Mouse (Mus musculus): ENCODE data around the gene Zdhhc18. TPM values are rescaled to one million over a fixed set of nuclear protein-coding genes. Genes with fewer than 3 reads are reported as not detected.
A peak's percentile ranks its signal among the peaks of the same experiment; 100 is the strongest.

Gene Zdhhc18
- polyA plus RNA-seq, 1 experiment from 2014 or later = 3.0 TPM

- 91% methylated on average over 5 of the region's 5 CpGs for WGBS
- no peak for DNase-seq (ENCODE audit: low spot score)
- H3K9ac ChIP-seq = no peak overlapping the region
- H3K9me3 ChIP-seq (ENCODE audit: control insufficient read depth, low read length) = no peaks in the 10 kb centered on the region
- H3K36me3 ChIP-seq (replicated peaks; ENCODE audit: control insufficient read depth, insufficient read depth) = no peaks in the 10 kb centered on the region
- no peaks in the 10 kb centered on the region for H3K27me3 ChIP-seq (ENCODE audit: control insufficient read depth, insufficient read depth, low read length)
- peaks cover 14% of the 10 kb centered on the region; the same call in 1 of the 2 replicates for H3K4me1 ChIP-seq (replicated peaks; ENCODE audit: control insufficient read depth, insufficient read depth, low read length)
- H3K27ac ChIP-seq = no peak overlapping the region
- no peak overlapping the region for H3K4me3 ChIP-seq (replicated peaks; ENCODE audit: low read length)
- no peak overlapping the region for H3K4me2 ChIP-seq (replicated peaks)
- ATAC-seq (ENCODE audit: low FRiP score) = no peak
Observed at GRCm38 (mm10) chr4:133634043-133634410, 15.9 kb downstream of the Zdhhc18 start.

- Histone ChIP-seq H3K4me3 (replicated peaks; ENCODE audit: low read length) (peak overlapping the region; percentile 84), H3K9ac (peak overlapping the region; percentile 93), H3K4me2 (replicated peaks) (peak overlapping the region; percentile 94), H3K27me3 (ENCODE audit: control insufficient read depth, insufficient read depth, low read length) (no peaks in the 10 kb centered on the region), H3K9me3 (ENCODE audit: control insufficient read depth, low read length) (no peaks in the 10 kb centered on the region), H3K4me1 (replicated peaks; ENCODE audit: control insufficient read depth, insufficient read depth, low read length) (peaks cover 14% of the 10 kb centered on the region; the same call in 1 of the 2 replicates), H3K36me3 (replicated peaks; ENCODE audit: control insufficient read depth, insufficient read depth) (no peaks in the 10 kb centered on the region), H3K27ac (peak overlapping the region; percentile 90)
- peak; percentile 91 for DNase-seq (ENCODE audit: low spot score)
- ATAC-seq (ENCODE audit: low FRiP score) = peak; percentile 89
- WGBS = 11% methylated on average over 30 of the region's 47 CpGs
Observed at GRCm38 (mm10) chr4:133633332-133634042, 16.5 kb downstream of the Zdhhc18 start.

GRCm38 (mm10) chr4:133632483-133633327 is 17.2 kb downstream of the Zdhhc18 start:
- no peak for DNase-seq (ENCODE audit: low spot score)
- H3K9me3 ChIP-seq (ENCODE audit: control insufficient read depth, low read length) = no peaks in the 10 kb centered on the region
- peak overlapping the region; percentile 90 for H3K27ac ChIP-seq
- ATAC-seq (ENCODE audit: low FRiP score) = peak; percentile 82
- H3K4me1 ChIP-seq (replicated peaks; ENCODE audit: control insufficient read depth, insufficient read depth, low read length) = peaks cover 14% of the 10 kb centered on the region; the same call in 1 of the 2 replicates
- WGBS = 2% methylated on average over 49 of the region's 69 CpGs
- peak overlapping the region; percentile 94 for H3K4me2 ChIP-seq (replicated peaks)
- H3K27me3 ChIP-seq (ENCODE audit: control insufficient read depth, insufficient read depth, low read length) = no peaks in the 10 kb centered on the region
- H3K9ac ChIP-seq = peak overlapping the region; percentile 93
- no peaks in the 10 kb centered on the region for H3K36me3 ChIP-seq (replicated peaks; ENCODE audit: control insufficient read depth, insufficient read depth)
- peak overlapping the region; percentile 84 for H3K4me3 ChIP-seq (replicated peaks; ENCODE audit: low read length)

DNA sequence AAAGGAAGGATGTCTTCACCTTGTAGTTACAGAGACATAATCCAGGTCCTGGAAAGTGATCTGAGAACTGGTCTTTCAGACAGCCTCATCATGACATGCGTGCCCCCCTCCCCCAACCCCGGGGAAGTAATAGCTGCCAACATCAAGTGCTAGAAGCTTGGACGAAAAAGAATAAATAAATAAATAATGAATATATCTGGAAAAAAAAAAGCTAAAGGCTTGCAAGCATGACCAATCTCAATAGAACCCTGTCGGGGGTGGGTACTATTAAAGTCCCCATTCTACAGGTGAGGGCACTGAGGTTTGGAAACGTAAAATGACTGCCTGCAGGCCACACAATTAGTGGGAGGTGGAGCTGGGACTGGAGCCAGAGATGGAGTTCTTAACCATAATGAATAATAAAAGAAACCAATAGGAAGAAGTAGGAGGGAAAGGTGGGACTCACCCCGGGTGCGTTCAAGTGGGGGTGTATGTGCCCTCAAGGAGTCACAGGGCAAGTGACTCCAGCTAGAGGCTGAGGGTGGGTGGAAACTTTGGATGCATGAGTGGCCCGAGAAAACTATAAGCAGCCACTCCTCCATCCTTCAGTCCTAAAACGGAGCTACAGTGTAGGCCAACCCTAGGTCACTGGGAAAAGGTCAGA is 18.1 kb downstream of the Zdhhc18 start:
- ATAC-seq (ENCODE audit: low FRiP score) (no peak), DNase-seq (ENCODE audit: low spot score) (no peak)
- WGBS = 35% methylated on average over 9 of the region's 9 CpGs
- Histone ChIP-seq H3K27ac (peak overlapping the region; percentile 90; the same call in 1 of the 2 replicates), H3K4me2 (replicated peaks) (peak overlapping the region; percentile 94), H3K4me3 (replicated peaks; ENCODE audit: low read length) (peak overlapping the region; percentile 84), H3K9ac (peak overlapping the region; percentile 93), H3K4me1 (replicated peaks; ENCODE audit: control insufficient read depth, insufficient read depth, low read length) (peaks cover 14% of the 10 kb centered on the region; the same call in 1 of the 2 replicates), H3K9me3 (ENCODE audit: control insufficient read depth, low read length) (no peaks in the 10 kb centered on the region), H3K36me3 (replicated peaks; ENCODE audit: control insufficient read depth, insufficient read depth) (peaks cover 3% of the 10 kb centered on the region; the same call in 1 of the 2 replicates), H3K27me3 (ENCODE audit: control insufficient read depth, insufficient read depth, low read length) (no peaks in the 10 kb centered on the region)

DNA sequence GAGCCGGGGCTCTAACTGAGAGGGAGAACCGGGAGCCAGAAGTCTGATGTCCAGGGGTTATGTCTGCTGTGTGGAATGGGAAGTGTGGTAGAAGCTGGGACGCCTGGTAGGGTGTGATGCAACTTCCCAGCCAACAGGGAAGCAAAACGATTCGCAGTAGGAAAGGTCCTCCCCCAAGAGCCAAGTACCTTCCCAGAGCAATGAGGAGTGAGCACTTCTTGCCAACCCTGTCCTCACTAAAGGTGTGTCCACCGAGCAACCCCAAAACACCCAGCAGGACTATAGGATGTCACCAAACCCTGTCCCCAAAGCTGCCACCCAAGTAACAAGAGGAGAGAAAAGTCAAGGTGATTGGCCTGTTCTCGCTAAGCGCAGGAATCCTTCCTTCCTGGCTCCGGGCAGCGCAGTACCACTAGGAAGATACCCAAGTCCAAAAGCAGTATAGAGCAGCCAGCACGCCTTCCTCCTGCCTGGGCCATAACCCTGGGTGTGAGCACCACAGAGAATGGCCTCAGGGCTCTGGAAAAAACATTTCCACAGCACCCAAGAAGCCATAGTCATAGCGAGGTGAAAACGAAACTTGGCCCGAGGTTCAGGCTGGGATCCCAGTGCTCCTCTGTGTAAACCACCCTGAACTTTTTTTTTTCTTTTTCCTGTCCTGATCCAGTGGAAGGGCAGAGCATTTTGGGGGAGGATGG is 18.7 kb downstream of the Zdhhc18 start:
- Histone ChIP-seq H3K9me3 (ENCODE audit: control insufficient read depth, low read length) (no peaks in the 10 kb centered on the region), H3K4me1 (replicated peaks; ENCODE audit: control insufficient read depth, insufficient read depth, low read length) (peaks cover 14% of the 10 kb centered on the region; the same call in 1 of the 2 replicates), H3K4me2 (replicated peaks) (peak overlapping the region; percentile 94), H3K27ac (no peak overlapping the region), H3K27me3 (ENCODE audit: control insufficient read depth, insufficient read depth, low read length) (no peaks in the 10 kb centered on the region), H3K36me3 (replicated peaks; ENCODE audit: control insufficient read depth, insufficient read depth) (peaks cover 8% of the 10 kb centered on the region), H3K4me3 (replicated peaks; ENCODE audit: low read length) (no peak overlapping the region), H3K9ac (peak overlapping the region; percentile 93; the same call in 1 of the 2 replicates)
- DNase-seq (ENCODE audit: low spot score) (no peak), ATAC-seq (ENCODE audit: low FRiP score) (no peak)
- WGBS = 88% methylated on average over 14 of the region's 14 CpGs

DNA sequence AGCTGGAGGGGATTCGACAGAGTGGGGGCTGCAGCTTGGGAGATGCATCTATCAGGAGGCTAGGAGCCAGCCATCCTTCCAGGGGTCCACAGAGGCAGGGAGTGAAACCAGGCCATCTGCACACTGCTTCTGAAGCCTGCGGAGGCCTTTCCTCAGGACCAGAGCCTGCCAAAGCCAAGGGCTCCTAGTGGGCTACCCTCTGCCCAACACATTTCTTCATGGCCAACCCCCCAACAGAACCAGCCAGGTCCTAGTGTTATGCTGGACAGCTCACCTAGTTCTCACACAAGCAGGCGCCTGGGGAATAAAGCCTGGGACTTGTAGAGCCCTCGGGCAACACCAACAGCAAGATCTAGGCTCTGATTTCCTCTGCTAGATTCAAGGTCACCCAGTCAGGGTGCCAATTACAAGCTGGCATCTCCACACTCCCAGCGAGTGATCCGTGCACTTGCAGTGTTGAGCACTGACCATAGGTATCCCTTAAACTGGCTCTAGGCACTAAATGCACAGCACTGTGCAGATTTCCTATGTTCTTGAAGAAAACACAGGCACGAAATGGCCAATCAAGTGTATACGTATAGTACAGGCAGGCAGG is 19.5 kb downstream of the Zdhhc18 start:
- Histone ChIP-seq H3K27me3 (ENCODE audit: control insufficient read depth, insufficient read depth, low read length) (no peaks in the 10 kb centered on the region), H3K4me1 (replicated peaks; ENCODE audit: control insufficient read depth, insufficient read depth, low read length) (peaks cover 14% of the 10 kb centered on the region; the same call in 1 of the 2 replicates), H3K27ac (no peak overlapping the region), H3K9me3 (ENCODE audit: control insufficient read depth, low read length) (no peaks in the 10 kb centered on the region), H3K9ac (no peak overlapping the region), H3K4me3 (replicated peaks; ENCODE audit: low read length) (no peak overlapping the region), H3K4me2 (replicated peaks) (no peak overlapping the region), H3K36me3 (replicated peaks; ENCODE audit: control insufficient read depth, insufficient read depth) (peaks cover 16% of the 10 kb centered on the region)
- DNase-seq (ENCODE audit: low spot score) (no peak), ATAC-seq (ENCODE audit: low FRiP score) (no peak)
- 94% methylated on average over 8 of the region's 8 CpGs for WGBS

DNA sequence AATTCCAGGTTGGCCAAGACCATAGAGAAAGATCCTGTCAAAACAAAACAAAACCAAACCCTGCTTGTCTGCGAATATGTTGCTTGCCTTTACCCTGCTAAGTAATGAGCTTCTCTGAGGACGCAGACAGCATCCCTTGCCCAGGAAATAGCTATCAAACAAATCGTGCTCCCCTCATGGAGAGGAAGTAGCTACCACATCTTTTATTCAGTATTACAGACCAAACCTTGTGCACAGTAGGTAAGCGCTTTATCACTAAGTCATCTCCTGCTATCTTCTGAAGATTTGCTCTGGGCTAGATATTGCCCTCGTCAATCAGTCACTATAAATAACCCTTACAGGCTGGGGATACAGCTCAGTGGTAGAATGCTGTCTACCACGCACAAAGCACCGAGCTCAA is 20.8 kb downstream of the Zdhhc18 start:
- Histone ChIP-seq H3K4me1 (replicated peaks; ENCODE audit: control insufficient read depth, insufficient read depth, low read length) (peaks cover 14% of the 10 kb centered on the region; the same call in 1 of the 2 replicates), H3K9ac (no peak overlapping the region), H3K9me3 (ENCODE audit: control insufficient read depth, low read length) (no peaks in the 10 kb centered on the region), H3K4me2 (replicated peaks) (no peak overlapping the region), H3K27ac (no peak overlapping the region), H3K36me3 (replicated peaks; ENCODE audit: control insufficient read depth, insufficient read depth) (peaks cover 27% of the 10 kb centered on the region), H3K4me3 (replicated peaks; ENCODE audit: low read length) (no peak overlapping the region), H3K27me3 (ENCODE audit: control insufficient read depth, insufficient read depth, low read length) (no peaks in the 10 kb centered on the region)
- DNase-seq (ENCODE audit: low spot score) = no peak
- no peak for ATAC-seq (ENCODE audit: low FRiP score)
- 87% methylated on average over 7 of the region's 7 CpGs for WGBS

- DNase-seq (ENCODE audit: low spot score) (no peak), ATAC-seq (ENCODE audit: low FRiP score) (no peak)
- Histone ChIP-seq H3K27ac (no peak overlapping the region), H3K27me3 (ENCODE audit: control insufficient read depth, insufficient read depth, low read length) (no peaks in the 10 kb centered on the region), H3K36me3 (replicated peaks; ENCODE audit: control insufficient read depth, insufficient read depth) (peaks cover 32% of the 10 kb centered on the region), H3K4me3 (replicated peaks; ENCODE audit: low read length) (no peak overlapping the region), H3K4me1 (replicated peaks; ENCODE audit: control insufficient read depth, insufficient read depth, low read length) (peaks cover 14% of the 10 kb centered on the region; the same call in 1 of the 2 replicates), H3K9ac (no peak overlapping the region), H3K4me2 (replicated peaks) (no peak overlapping the region), H3K9me3 (ENCODE audit: control insufficient read depth, low read length) (no peaks in the 10 kb centered on the region)
- 88% methylated on average over 2 of the region's 2 CpGs for WGBS
Observed at GRCm38 (mm10) chr4:133628517-133628916, 21.4 kb downstream of the Zdhhc18 start.

All from hindbrain, embryonic 14.5 days (tissue).